Mouse (Mus musculus) liver, embryonic 16.5 days (tissue): ENCODE data around the gene Rarres1. TPM values are rescaled to one million over a fixed set of nuclear protein-coding genes. Genes with fewer than 3 reads are reported as not detected.

Source experiments
- ATAC-seq: fragments of 200-750 bp; cut with Nextera tagmentation; 2 replicates; pipeline ENCODE4 v1.8.0; 2017; ENCODE audit warnings: low read depth, mild to moderate bottlenecking, moderate number of reproducible peaks, moderate library complexity
- H3K27ac ChIP-seq: fragments of 300-500 bp; sonication (generic); 2 replicates; pipeline ENCODE4 v1.5.1; 2014; ENCODE audit warnings: mild to moderate bottlenecking, low read length
- H3K27me3 ChIP-seq: fragments of 300-500 bp; sonication (generic); 2 replicates; pipeline ENCODE4 v1.6.1; 2014; ENCODE audit warnings: low read depth, low read length, mixed read lengths; ENCODE audit not compliant: control insufficient read depth, insufficient read depth
- H3K36me3 ChIP-seq: fragments of 300-500 bp; sonication (generic); 2 replicates; pipeline ENCODE4 v1.6.1; 2014; ENCODE audit warnings: mild to moderate bottlenecking; ENCODE audit not compliant: control insufficient read depth, insufficient read depth
- H3K4me1 ChIP-seq: fragments of 300-500 bp; sonication (generic); 2 replicates; pipeline ENCODE4 v1.6.1; 2014; ENCODE audit warnings: low read depth, low read length, mixed read lengths; ENCODE audit not compliant: control insufficient read depth
- H3K4me2 ChIP-seq: fragments of 300-500 bp; sonication (generic); 2 replicates; pipeline ENCODE4 v1.6.1; 2014; ENCODE audit warnings: low read depth, low read length, mixed read lengths
- H3K4me3 ChIP-seq: fragments of 300-500 bp; sonication (generic); 2 replicates; pipeline ENCODE4 v1.5.1; 2014; ENCODE audit warnings: low read depth, mild to moderate bottlenecking, low read length
- H3K9ac ChIP-seq: fragments of 300-500 bp; sonication (generic); 2 replicates; pipeline ENCODE4 v1.6.1; 2014; ENCODE audit warnings: low read depth, low read length
- H3K9me3 ChIP-seq: fragments of 300-500 bp; sonication (generic); replicated peaks from 2 replicates; pipeline ENCODE4 v1.6.1; 2016; ENCODE audit warnings: low read length; ENCODE audit not compliant: control insufficient read depth
- WGBS: fragments of 180-500 bp; shearing (Covaris S2); extraction: QIAGEN DNeasy Blood & Tissue Kit; methylation state at CpG from one replicate; pipeline ENCODE4 v1.1.7; 2014; ENCODE audit not compliant: insufficient replicate concordance; 5-methylcytosine and 5-hydroxymethylcytosine counted together
- polyA plus RNA-seq: library from polyadenylated mRNA; unstranded; fragments of >200 nt; fragmentation: Nextera tagmentation; extraction: Ambion mirVana; gene quantifications from 2 replicates; pipeline ENCODE4 v1.2.1, GENCODE M21; 2015

Gene Rarres1
- polyA plus RNA-seq, 1 experiment from 2014 or later = 4.3 TPM

DNA sequence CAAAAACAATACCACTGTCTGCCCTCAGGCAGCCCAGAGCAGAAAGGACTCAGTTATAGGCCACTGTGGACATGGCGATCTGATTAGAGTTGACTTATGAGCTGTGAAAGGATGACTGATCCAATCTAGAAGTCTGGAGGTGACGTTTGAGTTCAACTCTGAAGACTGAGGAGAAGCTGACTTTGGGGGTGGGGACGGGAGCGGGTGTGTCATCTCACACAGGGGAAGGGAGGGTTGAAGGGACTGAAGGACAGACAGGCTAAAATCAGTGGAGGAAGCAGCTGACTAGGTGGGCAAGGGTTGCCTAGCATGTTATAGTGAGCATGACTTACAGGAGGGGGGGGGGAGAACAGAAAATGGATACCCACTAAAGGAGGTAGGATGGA, 15.9 kb downstream of the Rarres1 start:
- H3K9me3 ChIP-seq = no peaks in the 10 kb centered on the region
- 71% methylated on average over 4 of the region's 4 CpGs for WGBS
- H3K27ac ChIP-seq = no peak overlapping the region
- no peak overlapping the region for H3K9ac ChIP-seq
- H3K27me3 ChIP-seq = no peaks in the 10 kb centered on the region
- no peak overlapping the region for H3K4me2 ChIP-seq
- no peak for ATAC-seq
- H3K4me1 ChIP-seq = no peaks in the 10 kb centered on the region; the same call in 1 of the 2 replicates
- H3K4me3 ChIP-seq = no peak overlapping the region
- H3K36me3 ChIP-seq = no peaks in the 10 kb centered on the region

DNA sequence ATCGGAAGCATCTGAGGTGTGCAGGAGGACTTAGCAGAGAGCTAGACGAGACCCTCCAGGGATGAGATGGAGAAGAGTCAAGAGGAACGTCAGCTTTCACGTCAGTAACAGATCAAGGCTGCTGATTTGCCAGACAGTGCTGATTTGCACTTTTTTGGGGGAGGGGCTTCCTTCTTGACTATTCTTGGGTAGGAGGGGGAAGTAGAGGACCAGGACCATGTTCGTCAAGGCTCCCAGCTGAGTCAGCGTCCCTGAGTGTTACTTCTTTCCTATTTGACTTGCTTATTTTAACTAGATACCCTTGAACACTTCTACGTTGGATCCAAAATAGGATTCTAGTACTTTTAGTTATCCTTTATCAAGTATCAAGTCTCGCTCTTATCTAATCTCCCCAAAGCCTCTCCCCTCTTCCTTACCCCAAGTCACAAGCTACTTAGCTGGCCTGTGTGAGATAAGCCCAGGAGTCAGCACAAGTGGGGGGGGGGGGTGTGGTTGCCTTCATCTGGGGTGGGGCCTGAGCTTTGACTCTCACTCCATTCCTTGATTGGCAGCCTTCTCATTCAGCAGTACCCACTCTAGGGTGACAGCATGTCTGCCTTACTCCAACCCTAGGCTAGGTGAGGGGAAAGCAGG, 16.4 kb downstream of the Rarres1 start:
- Histone ChIP-seq H3K9me3 (no peaks in the 10 kb centered on the region), H3K27ac (no peak overlapping the region), H3K4me2 (no peak overlapping the region), H3K9ac (no peak overlapping the region), H3K27me3 (no peaks in the 10 kb centered on the region), H3K36me3 (no peaks in the 10 kb centered on the region), H3K4me3 (no peak overlapping the region), H3K4me1 (no peaks in the 10 kb centered on the region; the same call in 1 of the 2 replicates)
- peak; percentile 84 for ATAC-seq
- WGBS = 68% methylated on average over 8 of the region's 8 CpGs

DNA sequence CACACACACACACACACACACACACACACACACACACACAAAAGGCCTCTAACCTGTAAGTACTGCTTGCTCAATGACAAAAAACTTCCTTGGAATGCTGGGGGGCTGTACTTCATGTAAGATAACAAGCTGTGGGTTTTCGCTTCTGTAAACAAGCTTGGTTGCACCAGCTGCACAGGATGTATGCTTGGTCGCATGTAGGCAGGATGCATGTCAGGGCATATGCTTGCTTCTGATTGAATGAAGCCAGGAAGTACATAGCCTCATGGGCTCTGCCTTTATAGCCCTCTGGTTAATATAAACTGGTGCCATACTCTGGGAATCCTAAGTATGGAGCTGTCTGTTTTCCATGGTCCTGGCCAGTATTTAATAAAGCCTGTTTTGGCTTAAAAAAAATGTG, 17.3 kb downstream of the Rarres1 start:
- Histone ChIP-seq H3K36me3 (no peaks in the 10 kb centered on the region), H3K4me3 (no peak overlapping the region), H3K9ac (no peak overlapping the region), H3K4me2 (no peak overlapping the region), H3K27ac (no peak overlapping the region), H3K27me3 (no peaks in the 10 kb centered on the region), H3K4me1 (no peaks in the 10 kb centered on the region; the same call in 1 of the 2 replicates), H3K9me3 (no peaks in the 10 kb centered on the region)
- WGBS = 55% methylated on average over 2 of the region's 2 CpGs
- no peak for ATAC-seq

DNA sequence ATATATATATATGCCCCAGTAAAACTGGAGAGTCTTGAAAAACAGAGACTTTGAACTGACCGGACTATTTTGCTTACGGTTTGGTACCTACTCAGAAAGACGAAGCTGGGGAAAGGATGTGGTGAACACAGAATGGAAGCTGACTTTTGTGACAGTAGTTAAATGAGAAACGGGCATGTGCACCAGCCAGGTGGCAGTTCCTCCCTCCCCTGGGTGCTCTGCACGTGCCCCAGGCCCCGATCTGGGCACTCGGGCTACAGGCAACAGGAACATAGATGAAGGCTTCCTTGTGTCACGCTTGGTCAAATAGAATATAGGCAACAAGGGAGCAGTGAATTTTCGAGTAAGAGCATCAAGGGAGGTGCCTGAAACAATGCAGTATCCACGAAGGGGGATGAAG, 19.0 kb downstream of the Rarres1 start:
- WGBS = 66% methylated on average over 10 of the region's 10 CpGs
- Histone ChIP-seq H3K9me3 (no peaks in the 10 kb centered on the region), H3K4me1 (no peaks in the 10 kb centered on the region; the same call in 1 of the 2 replicates), H3K27me3 (no peaks in the 10 kb centered on the region), H3K27ac (no peak overlapping the region), H3K4me3 (no peak overlapping the region), H3K4me2 (no peak overlapping the region), H3K36me3 (no peaks in the 10 kb centered on the region), H3K9ac (no peak overlapping the region)
- ATAC-seq = no peak

DNA sequence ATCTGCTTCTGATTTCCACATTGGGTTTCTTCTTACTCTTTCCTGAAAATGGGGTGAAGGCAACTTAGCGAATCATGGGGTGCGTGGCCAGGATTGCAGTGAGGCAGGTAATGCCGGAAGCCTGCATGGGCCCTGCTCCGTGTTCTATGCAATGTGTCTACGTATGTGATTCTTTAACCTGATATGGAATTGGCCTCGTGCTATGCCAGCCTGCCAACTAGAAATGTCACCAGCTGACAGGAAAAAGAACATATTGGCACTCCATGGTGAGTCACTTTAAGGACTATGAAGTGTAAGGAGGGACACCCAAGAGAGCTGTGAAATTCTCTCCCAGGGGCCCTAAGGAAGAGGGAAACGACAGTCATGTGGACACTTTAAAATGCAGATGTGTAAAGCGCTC, 22.2 kb downstream of the Rarres1 start:
- no peaks in the 10 kb centered on the region for H3K27me3 ChIP-seq
- H3K4me2 ChIP-seq = no peak overlapping the region
- no peak for ATAC-seq
- 66% methylated on average over 8 of the region's 8 CpGs for WGBS
- H3K4me1 ChIP-seq = no peaks in the 10 kb centered on the region
- H3K4me3 ChIP-seq = no peak overlapping the region
- H3K27ac ChIP-seq = no peak overlapping the region
- H3K9me3 ChIP-seq = no peaks in the 10 kb centered on the region
- H3K9ac ChIP-seq = no peak overlapping the region
- no peaks in the 10 kb centered on the region for H3K36me3 ChIP-seq

DNA sequence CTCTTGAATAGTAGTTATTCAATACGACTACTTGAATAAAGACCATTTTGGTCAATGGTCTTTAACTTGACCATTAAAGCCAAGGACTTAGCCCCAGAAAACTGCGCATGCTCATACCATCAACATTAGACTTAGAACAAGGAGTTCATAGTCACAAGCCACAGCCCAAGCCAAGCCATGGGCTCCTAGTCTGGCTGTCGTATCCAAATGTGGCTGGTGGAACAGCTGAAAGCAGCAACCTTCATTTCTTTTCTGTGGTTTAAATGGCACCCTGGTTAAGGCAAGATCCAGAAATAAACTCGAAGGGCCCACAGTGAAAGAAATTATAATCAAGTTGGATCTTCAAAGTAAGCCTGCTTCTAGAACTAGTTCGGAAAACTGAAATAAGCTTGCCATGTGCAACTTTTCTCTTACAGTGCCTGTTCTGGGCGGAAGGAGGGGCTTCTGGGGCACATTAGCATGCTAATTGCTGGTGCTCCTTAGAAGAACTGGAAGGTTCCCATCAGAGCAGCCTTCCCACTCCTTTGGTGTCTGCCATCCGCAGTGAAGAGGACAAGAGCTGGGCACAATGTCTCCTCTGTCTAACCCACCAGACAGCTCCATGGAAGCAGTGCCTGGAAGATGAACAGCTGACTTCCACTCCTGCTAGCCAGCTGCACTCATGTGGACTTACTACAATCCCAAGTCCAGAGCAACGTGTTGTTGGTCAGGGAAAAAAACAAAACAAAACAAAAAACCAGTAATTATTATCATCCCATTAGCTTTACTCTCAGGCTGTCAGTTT, 23.0 kb downstream of the Rarres1 start:
- Histone ChIP-seq H3K4me1 (no peaks in the 10 kb centered on the region), H3K27ac (no peak overlapping the region), H3K9ac (no peak overlapping the region), H3K4me3 (no peak overlapping the region), H3K36me3 (no peaks in the 10 kb centered on the region), H3K9me3 (no peaks in the 10 kb centered on the region), H3K27me3 (no peaks in the 10 kb centered on the region), H3K4me2 (no peak overlapping the region)
- WGBS = 57% methylated on average over 8 of the region's 8 CpGs
- ATAC-seq = no peak

DNA sequence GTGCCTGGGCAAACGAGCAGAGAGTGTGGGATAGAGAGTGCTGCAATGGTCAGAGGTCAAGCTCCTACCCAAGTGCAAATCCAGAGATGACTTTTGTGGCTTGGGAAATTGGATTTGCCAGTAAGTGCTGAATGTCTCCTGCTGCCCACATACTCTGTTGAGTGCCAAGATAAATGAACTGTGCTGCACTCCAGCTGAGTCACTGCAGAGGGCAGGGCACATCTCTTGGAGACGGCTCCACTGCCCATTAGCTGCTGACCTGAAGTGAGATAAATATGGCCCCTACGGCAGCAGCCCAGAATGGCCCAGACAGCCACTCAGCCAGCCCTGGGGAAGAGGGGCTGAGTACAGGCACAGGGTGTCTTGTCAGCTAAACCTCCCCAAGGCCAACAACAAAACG, 25.2 kb downstream of the Rarres1 start:
- Histone ChIP-seq H3K4me1 (no peaks in the 10 kb centered on the region), H3K27me3 (no peaks in the 10 kb centered on the region), H3K27ac (no peak overlapping the region), H3K4me2 (no peak overlapping the region), H3K9me3 (no peaks in the 10 kb centered on the region), H3K9ac (no peak overlapping the region), H3K36me3 (no peaks in the 10 kb centered on the region), H3K4me3 (no peak overlapping the region)
- 35% methylated on average over 4 of the region's 4 CpGs for WGBS
- ATAC-seq = no peak

DNA sequence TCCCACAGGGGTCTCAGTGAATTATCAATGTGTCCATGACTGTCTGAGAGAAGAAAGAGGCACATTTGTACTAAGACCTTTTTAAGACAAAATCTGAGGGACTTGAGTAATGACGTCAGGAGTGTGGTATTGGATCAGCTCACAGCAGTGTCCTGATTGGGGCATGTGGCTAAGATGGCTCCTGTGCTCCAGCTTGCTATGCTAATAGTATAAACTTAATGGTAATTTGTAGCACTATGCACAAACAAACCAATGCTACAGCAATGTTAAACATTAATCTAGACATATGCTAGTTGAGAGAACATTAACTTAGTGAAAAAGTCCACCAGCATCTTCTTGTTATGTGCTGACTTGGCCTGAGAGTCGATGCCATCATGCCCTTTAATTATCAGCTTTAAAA, 30.1 kb downstream of the Rarres1 start:
- H3K9me3 ChIP-seq = no peaks in the 10 kb centered on the region
- no peaks in the 10 kb centered on the region for H3K36me3 ChIP-seq
- WGBS = 54% methylated on average over 2 of the region's 2 CpGs
- H3K9ac ChIP-seq = no peak overlapping the region
- H3K27ac ChIP-seq = no peak overlapping the region
- ATAC-seq = no peak
- H3K27me3 ChIP-seq = no peaks in the 10 kb centered on the region
- H3K4me2 ChIP-seq = no peak overlapping the region
- no peaks in the 10 kb centered on the region for H3K4me1 ChIP-seq
- H3K4me3 ChIP-seq = no peak overlapping the region

DNA sequence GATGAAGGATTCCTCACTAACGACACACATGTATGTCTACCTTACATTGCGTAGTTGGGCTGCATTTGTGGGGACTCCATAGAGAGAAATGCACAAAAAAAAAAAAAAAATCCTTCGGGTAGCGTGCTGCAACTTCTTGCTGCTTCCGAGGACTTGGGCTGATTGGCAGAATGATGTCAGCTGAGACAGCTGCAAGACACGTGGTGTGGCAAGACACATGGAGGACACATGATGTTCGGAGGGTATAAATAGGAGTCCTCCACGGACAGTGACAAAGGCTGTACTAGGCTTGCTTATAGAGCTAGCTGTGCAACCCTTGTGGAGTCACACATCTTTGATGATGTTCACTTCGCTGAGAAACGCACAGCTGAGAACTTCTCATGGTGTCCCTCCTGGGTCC, 32.9 kb downstream of the Rarres1 start:
- no peaks in the 10 kb centered on the region for H3K27me3 ChIP-seq
- no peak overlapping the region for H3K9ac ChIP-seq
- H3K4me3 ChIP-seq = no peak overlapping the region
- ATAC-seq = no peak
- no peaks in the 10 kb centered on the region for H3K4me1 ChIP-seq
- H3K27ac ChIP-seq = no peak overlapping the region
- WGBS = 80% methylated on average over 10 of the region's 10 CpGs
- H3K36me3 ChIP-seq = no peaks in the 10 kb centered on the region; the same call in 1 of the 2 replicates
- no peak overlapping the region for H3K4me2 ChIP-seq
- no peaks in the 10 kb centered on the region for H3K9me3 ChIP-seq
